Mouse (Mus musculus) thymus, adult 2 months (tissue): ENCODE results near the gene Ccnf. TPM values are rescaled to one million over a fixed set of nuclear protein-coding genes. Genes with fewer than 3 reads are reported as not detected.
A peak's percentile ranks its signal among the peaks of the same experiment; 100 is the strongest.

Experiments
- DNase-seq: peaks from one replicate; pipeline ENCODE4 v3.0.0; 2021
- H3K27ac ChIP-seq: fragments of 200-500 bp; 2 replicates; pipeline ENCODE4 v1.5.1; 2012; ENCODE audit warnings: low read length, control low read depth; ENCODE audit not compliant: control insufficient read depth, insufficient read depth
- H3K27me3 ChIP-seq: fragments of 200-500 bp; 2 replicates; pipeline ENCODE4 v1.6.1; 2012; ENCODE audit warnings: mild to moderate bottlenecking, low read length, moderate library complexity, mixed read lengths; ENCODE audit not compliant: control insufficient read depth, insufficient read depth
- H3K36me3 ChIP-seq: fragments of 200-500 bp; 2 replicates; pipeline ENCODE4 v1.6.1; 2012; ENCODE audit warnings: mild to moderate bottlenecking, low read length, moderate library complexity; ENCODE audit not compliant: control insufficient read depth, insufficient read depth
- H3K4me1 ChIP-seq: fragments of 200-500 bp; replicated peaks from 2 replicates; pipeline ENCODE4 v1.6.1; 2012; ENCODE audit warnings: low read length; ENCODE audit not compliant: control insufficient read depth, insufficient read depth
- H3K4me3 ChIP-seq: fragments of 200-500 bp; 2 replicates; pipeline ENCODE4 v1.5.1; 2012; ENCODE audit warnings: mild to moderate bottlenecking, low read length, control low read depth, moderate library complexity; ENCODE audit not compliant: control insufficient read depth, insufficient read depth
- CTCF ChIP-seq: fragments of 200-500 bp; IDR thresholded peaks from 2 replicates; pipeline ENCODE4 v1.5.1; 2012; ENCODE audit warnings: mild to moderate bottlenecking, control low read depth, low read length, moderate library complexity, borderline replicate concordance; ENCODE audit not compliant: control insufficient read depth, poor library complexity, insufficient read depth; ENCODE audit errors: extremely low read depth
- POLR2A ChIP-seq: fragments of 200-500 bp; IDR thresholded peaks from 2 replicates; pipeline ENCODE4 v1.6.1; 2012; ENCODE audit warnings: mild to moderate bottlenecking, low read length, control low read depth, moderate library complexity; ENCODE audit not compliant: control insufficient read depth, poor library complexity, insufficient read depth; ENCODE audit errors: extremely low read depth
- WGBS: fragments of 180-500 bp; shearing (Covaris S2); methylation state at CpG from one replicate; pipeline ENCODE4 v1.1.7; 2018; 5-methylcytosine and 5-hydroxymethylcytosine counted together
- polyA plus RNA-seq: library from polyadenylated mRNA; depleted of rRNA; stranded (reverse); fragments of >200 nt; gene quantifications from 2 replicates; pipeline ENCODE4 v1.2.3, GENCODE M21; 2012

Gene Ccnf
- polyA plus RNA-seq, 1 experiment: 64.5 TPM

GRCm38 (mm10) chr17:24227941-24228340 is 23.3 kb downstream of the Ccnf start:
- Histone ChIP-seq H3K4me1 (no peaks in the 10 kb centered on the region), H3K27me3 (no peaks in the 10 kb centered on the region), H3K4me3 (no peak overlapping the region), H3K36me3 (peaks cover 64% of the 10 kb centered on the region), H3K27ac (no peak overlapping the region)
- TF ChIP-seq CTCF (no peak), POLR2A (no peak)
- 97% methylated on average over 7 of the region's 7 CpGs for WGBS
- no peak for DNase-seq

GRCm38 (mm10) chr17:24226721-24227120 is 24.6 kb downstream of the Ccnf start:
- no peak overlapping the region for H3K4me3 ChIP-seq
- H3K36me3 ChIP-seq: peaks cover 54% of the 10 kb centered on the region
- TF ChIP-seq CTCF (no peak), POLR2A (no peak)
- H3K27me3 ChIP-seq: no peaks in the 10 kb centered on the region
- no peak for DNase-seq
- H3K4me1 ChIP-seq: no peaks in the 10 kb centered on the region
- 98% methylated on average over 8 of the region's 8 CpGs for WGBS
- no peak overlapping the region for H3K27ac ChIP-seq

- no peak for DNase-seq
- Histone ChIP-seq H3K27ac (no peak overlapping the region), H3K4me3 (no peak overlapping the region), H3K4me1 (peaks cover 3% of the 10 kb centered on the region; the same call in 1 of the 2 replicates), H3K36me3 (peaks cover 47% of the 10 kb centered on the region), H3K27me3 (no peaks in the 10 kb centered on the region)
- WGBS: 97% methylated on average over 5 of the region's 5 CpGs
- TF ChIP-seq POLR2A (no peak), CTCF (no peak)
These were observed 25.4 kb downstream of the Ccnf start for GRCm38 (mm10) chr17:24225851-24226250.

GRCm38 (mm10) chr17:24224741-24225140 is 26.5 kb downstream of the Ccnf start:
- no peak for DNase-seq
- H3K4me3 ChIP-seq: no peak overlapping the region
- peaks cover 39% of the 10 kb centered on the region; the same call in 1 of the 2 replicates for H3K36me3 ChIP-seq
- 95% methylated on average over 10 of the region's 10 CpGs for WGBS
- H3K4me1 ChIP-seq: peaks cover 8% of the 10 kb centered on the region
- H3K27me3 ChIP-seq: no peaks in the 10 kb centered on the region
- no peak overlapping the region for H3K27ac ChIP-seq
- TF ChIP-seq POLR2A: no peak
- no peak for TF ChIP-seq CTCF

GRCm38 (mm10) chr17:24223513-24223912 is 27.8 kb downstream of the Ccnf start:
- no peak for TF ChIP-seq POLR2A
- TF ChIP-seq CTCF: no peak
- Histone ChIP-seq H3K27ac (no peak overlapping the region), H3K4me1 (peaks cover 12% of the 10 kb centered on the region), H3K36me3 (peaks cover 29% of the 10 kb centered on the region; the same call in 1 of the 2 replicates), H3K4me3 (no peak overlapping the region), H3K27me3 (no peaks in the 10 kb centered on the region)
- DNase-seq: no peak
- WGBS: 99% methylated on average over 5 of the region's 5 CpGs

GRCm38 (mm10) chr17:24222653-24223052 is 28.6 kb downstream of the Ccnf start:
- Histone ChIP-seq H3K4me3 (no peak overlapping the region), H3K4me1 (peaks cover 12% of the 10 kb centered on the region), H3K27ac (no peak overlapping the region), H3K27me3 (no peaks in the 10 kb centered on the region), H3K36me3 (peaks cover 21% of the 10 kb centered on the region; the same call in 1 of the 2 replicates)
- no peak for TF ChIP-seq CTCF
- no peak for TF ChIP-seq POLR2A
- 91% methylated on average over 6 of the region's 6 CpGs for WGBS
- no peak for DNase-seq

- TF ChIP-seq CTCF (no peak; the same call in 1 of the 2 replicates), POLR2A (0 out of 2 replicates have a peak, but pooled peaks have one; percentile 52)
- 9% methylated on average over 41 of the region's 41 CpGs for WGBS
- Histone ChIP-seq H3K4me1 (peaks cover 12% of the 10 kb centered on the region), H3K27me3 (no peaks in the 10 kb centered on the region), H3K4me3 (peak within 1 kb of the TSS; percentile 79), H3K27ac (no peak within 1 kb of the TSS), H3K36me3 (peaks cover 11% of the 10 kb centered on the region; the same call in 1 of the 2 replicates)
- DNase-seq: peak; percentile 91
These were observed 30.6 kb downstream of the Ccnf start, which contains the start of gene Tedc2 for GRCm38 (mm10) chr17:24220435-24221411. Gene Tedc2, minus strand, starts transcription at chr17:24220851.
